Mouse (Mus musculus) cerebellum, postnatal 10 days (tissue): ENCODE measurements at regions not wholly inside any gene's neighbourhood (a gene's known extent, or its start where the extent isn't known, plus 50 kb on each side); places are given as distances from the start of the nearest gene placed in this dataset.

Source experiments
- DNase-seq, 2 experiments: peaks; one replicate each; pipeline ENCODE4 v3.0.0; 2021; ENCODE audit warnings: mixed read lengths in 2 of 2

DNA sequence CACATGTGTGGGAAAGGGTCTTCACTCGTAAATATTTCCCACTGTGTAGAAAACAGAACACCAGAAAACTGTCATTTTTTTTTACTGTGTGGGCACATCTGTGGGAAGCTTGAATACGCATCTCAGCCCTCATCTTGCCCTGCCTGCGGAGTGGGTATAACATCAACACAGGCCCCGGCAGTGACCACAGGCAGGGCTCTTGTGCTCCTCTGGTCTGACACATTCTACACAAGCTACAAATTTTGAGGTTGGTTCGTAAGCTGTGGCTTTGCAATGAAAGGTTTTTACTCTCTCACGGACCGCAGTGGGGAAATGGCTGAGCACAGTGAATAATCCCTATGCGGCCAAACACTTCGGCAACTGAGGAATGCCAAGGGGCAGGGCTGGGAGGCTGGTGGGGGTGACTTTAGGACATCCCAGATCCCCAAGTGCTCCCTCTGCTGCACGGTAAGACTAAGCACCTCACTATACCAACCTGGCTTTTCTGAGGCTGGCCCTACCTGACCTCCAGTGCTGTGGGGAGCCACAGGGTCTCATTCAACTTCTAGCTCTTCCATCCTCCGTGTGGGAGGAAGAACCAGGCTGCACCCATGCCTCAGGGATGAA lies 422.9 kb downstream of the Cd83 start:
- DNase-seq = no peak

DNA sequence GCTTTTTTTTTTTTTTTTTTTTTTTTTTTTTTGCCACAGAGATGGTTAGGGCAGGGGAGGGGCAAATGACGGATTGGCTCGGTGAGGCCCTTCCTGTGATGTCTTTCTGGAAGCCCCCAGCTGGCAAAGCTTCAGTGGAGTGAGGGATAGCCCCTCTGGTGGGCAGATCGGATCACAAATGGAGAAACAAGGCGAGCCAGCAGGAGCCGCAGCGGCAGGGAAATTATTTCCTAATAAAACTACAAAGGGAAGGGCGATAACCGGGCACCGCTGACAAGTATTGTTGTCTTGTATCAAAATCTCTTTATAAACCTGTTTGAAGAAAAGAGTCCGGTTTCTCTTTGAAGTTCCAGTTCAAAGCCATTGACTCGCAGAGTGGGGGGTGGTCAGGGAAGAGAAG lies 424.5 kb downstream of the Cd83 start:
- DNase-seq = peak; percentile 70 to 72

DNA sequence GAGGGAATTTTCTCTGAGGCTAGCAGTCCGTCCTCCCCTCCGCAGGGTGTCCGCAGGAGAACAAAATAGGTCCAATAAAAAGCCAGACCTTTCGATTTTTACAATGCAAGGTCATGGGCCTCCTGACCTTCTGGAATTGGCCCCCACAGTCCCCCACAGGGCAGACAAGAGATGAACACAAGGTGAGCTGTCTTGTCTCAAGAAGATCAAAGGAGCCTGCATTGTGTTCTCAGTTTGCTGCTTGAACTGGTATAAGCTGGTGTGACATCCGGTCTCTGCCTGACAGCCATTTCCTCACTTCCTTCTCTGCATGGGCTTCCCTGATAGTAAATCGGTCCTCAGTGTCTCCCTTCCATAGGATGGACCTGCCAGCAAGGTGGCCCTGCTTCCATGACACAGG lies 425.5 kb downstream of the Cd83 start:
- no peak for DNase-seq

DNA sequence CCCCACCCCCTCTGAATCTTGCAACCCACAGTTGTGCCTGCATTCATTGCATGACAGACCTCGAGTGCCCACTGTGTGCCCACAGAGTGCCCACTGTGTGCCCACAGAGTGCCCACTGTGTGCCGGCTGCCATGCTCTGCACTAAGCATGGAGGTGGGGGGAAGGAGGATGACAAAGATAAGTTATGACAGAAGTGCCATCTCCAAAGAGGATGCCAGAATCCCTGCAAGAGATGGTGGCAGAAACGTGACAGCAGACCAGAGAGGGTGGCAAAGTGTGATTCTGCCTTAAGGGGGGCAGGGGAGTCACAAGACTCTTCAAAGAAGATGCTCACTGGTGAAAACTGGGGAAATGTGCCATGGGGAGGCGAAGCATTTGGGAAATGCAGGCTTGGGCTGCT lies 427.8 kb downstream of the Cd83 start:
- DNase-seq = peak; percentile 61 to 72

DNA sequence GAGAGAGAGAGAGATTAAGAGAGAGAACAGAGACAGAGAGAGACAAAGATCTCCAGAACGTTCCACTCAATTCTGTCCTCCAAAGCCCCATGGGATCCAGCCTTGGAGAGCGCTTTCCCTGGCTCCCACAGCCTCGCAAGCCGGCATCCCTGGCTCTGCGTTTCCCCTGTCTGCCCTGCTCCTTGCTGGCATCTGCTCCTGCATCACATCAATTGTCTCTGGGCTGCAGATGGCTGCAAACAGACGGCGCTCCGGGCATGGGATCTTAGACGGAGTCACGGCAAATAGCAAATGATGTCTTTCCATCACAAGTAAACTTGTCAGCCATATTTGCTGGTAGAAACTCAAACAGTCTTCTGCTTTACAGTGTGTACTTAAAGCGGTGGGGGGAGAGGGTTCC lies 428.4 kb downstream of the Cd83 start:
- DNase-seq = peak; percentile 88 to 91

DNA sequence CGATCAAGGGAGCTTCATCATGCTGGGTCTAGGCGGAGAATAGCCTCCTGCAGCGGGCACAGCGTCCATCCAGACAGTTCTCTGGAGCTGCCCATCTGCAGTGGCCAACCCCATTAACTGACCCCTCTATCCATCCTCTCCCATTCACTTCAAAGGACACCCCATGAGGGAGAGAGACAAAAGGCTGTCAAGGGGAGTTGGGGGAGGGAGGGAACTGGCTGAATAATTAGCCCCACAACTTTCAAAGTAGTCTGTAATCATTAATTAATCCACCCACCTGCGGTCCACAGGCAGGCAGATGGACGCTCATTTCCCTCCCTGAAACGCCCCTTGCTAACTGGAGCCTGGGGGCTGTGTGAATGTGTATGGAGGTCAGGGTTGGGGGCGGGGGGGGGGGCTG lies 433.7 kb downstream of the Cd83 start:
- peak in 1 of 2 experiments; percentile 33 for DNase-seq

DNA sequence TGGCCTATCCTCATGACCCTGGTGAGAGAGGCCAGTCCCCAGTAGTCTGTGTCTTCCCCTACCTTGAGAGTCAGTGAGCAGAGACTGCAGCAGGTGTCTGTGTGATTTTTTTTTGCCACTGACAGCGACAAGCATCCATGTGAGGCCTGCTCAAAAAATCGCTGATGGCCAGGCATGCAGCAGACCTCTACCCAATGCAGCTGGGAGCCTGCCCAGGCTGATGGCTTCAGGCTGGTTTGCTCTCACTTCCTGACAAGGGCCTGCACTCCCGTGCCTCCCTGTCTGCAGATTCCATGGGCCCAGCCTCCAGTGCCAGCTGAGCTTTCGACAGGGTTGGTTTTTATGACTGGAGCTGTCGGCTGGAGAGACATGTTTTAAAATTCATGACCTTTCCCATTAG lies 437.1 kb downstream of the Cd83 start:
- peak; percentile 71 to 78 for DNase-seq

DNA sequence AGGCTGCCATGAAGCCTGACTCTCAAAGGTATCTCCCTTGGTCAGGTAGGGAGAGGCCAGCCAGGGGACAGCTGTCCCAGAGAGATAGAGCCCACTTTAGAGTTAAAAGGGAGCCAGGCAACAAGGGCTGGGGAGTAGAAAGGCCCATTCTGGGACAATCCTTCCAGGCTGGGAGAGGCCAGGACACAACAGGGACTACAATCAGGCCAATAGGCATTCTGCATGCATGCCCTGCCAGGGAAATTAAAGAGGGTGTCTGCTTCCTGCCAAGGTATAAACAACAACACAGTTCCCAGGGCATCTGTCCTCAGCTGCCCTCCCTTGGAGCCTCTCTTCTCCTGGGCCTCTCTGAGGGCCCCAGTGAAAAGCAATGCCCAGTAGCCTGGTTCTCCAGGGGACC lies 437.8 kb downstream of the Cd83 start:
- peak; percentile 66 to 73 for DNase-seq

DNA sequence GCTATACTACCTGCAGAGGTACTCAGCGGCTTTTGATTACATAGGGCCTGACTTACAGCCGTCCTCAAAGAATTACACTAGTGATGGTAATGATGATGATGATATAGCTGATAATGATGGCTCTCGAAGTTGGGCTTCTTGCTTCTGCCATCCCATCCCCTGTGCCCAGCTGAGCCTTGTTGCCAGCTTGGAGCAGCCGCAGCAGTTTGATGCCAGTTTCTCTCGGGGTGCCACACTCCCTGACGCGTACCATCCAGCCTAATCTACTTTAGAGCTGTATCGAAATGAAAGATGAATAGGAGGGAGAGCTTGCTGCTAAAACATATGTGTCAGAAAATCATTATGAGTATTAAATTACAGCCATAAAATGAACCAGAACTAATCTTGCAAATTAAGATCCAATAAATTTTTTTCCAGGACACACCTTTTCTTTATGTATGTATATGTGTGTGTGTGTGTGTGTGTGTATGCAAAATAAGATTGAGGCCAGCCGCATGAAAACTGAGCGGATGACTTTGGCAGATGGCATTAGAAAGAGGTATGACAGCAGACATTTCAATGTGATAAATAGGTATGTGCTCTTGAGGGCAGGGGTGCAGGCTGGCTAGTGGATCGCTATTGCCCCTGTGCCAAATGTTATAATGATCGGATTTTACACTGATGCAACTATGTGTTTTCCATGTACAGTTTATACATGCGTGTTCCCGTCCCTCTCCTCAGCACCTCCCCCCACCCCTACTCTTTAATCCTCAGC lies 443.3 kb downstream of the Cd83 start:
- DNase-seq = peak; percentile 73 to 85

DNA sequence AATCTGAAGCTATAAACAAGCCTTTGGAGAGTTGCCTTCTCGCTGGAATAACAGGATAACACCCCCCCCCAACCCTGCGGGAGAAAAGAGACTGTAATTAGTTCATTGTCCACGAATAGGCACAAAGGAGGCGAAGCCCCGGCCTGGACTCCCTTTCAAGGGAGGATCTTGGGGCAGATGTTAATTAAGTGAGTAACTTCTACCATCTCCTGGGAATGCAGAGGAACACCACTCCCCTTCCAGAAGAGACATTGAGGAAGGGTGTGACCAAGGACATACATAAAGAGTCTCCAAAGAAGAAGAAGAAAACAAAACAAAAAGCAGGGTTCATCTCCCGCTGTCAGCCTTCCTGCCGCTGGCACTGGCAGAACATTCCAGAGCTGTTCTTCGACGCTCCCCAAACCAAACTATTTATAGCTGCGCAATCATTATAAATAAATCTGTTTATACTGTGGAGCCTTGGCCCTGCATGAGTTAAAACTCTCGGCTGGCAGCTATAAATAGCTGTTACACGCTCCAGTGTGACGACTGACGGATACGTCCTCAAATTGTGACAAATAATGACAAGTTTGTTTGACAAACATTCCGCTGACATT lies 444.1 kb downstream of the Cd83 start:
- peak; percentile 52 to 53 for DNase-seq

DNA sequence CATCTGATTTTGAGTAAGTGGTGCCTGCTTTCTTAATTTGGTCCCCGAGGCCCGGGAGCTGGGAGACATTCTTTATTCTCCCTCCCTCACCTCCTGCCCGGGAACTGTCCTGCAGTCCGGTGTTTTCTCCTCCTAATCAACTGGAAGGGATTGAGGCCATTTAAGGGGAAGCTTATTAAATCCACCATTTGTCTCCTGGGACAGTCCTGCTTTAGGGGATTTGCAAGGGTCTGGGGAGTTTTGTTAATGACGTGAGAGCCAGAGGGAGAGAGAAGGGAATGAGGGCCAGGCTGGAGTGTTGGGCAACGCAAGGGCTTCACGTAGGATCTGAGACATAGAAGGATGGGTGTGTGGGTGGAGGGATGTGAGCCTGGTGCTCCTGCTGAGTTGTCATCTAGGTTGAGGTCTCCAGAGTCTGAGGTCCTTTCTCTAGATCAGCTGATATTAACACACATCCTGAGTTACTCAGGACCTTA lies 444.6 kb downstream of the Cd83 start:
- DNase-seq = no peak

DNA sequence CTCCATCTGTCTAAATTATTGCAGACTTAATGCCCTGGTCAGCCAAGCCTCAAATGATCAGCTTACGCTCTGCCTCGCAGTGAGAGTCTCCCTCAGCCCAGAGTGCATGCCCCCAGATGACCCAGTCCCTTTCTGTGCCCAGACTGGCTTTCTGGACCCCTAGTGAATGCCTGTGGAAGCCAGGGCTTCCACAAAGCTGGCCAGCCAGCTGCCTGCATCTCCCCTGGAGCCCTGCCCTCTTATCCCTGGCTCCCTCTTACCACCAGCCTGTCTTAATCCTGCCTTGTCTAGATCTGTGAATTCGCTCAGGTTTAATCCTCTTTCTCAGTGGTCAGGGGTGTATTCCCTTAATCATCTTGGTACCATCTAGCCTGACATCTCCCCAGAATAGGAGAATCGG lies 446.8 kb downstream of the Cd83 start:
- peak; percentile 78 to 81 for DNase-seq

DNA sequence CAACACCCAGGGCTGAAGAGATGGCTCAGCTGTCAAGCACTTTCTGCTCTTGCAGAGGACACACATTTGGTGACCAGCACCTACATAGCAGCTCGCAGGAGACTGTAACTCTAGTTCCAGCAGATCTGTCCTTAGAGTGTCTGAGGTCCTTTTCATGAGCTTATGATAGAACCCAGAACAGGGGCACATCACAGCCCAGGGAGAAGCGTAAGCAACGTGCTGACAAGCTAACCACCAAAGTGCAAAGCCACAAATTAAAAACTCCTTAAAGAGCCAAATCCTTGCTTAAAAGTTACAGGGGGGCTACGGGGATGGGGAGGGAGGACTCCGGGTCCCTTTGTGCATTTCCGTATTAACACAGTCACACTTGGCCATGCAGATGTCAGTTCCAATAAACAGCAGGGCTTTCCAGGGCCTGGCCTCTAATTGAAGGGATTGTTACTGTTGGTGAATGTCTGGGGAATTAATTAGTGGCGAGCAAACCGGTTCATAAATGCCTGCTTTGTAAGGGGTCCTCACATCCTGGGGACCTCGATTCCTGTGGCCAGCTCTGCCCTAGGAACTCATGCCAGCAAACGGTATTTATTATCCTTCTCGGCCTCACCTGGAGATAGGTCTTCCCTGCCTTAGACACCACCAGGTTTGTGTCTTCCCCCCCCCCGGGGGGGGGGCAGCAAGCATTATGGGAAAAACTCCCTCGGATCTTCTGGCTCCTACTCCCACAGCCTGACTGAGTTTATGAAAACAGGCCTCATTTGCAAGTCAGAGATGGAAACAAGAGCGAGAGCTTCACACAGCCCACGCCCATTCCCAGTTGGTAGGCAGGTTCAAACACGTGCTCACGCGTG lies 447.5 kb downstream of the Cd83 start:
- DNase-seq = no peak

DNA sequence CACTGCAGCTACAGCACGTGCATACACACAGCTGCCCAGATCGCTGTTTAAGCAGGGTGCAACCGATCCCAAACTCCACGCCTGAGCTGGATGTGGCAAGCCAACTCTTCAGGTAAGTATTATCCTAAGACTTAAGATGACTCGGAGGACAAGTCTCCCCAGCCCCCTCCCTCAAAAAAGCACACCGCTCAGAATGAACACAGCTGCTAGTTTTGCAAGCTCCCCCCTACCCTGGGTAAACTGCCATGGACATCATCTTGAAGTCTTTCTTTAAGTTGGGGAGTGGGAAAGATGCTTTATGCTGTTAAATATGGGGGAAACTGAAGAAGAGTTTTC lies 448.1 kb downstream of the Cd83 start:
- DNase-seq = no peak

DNA sequence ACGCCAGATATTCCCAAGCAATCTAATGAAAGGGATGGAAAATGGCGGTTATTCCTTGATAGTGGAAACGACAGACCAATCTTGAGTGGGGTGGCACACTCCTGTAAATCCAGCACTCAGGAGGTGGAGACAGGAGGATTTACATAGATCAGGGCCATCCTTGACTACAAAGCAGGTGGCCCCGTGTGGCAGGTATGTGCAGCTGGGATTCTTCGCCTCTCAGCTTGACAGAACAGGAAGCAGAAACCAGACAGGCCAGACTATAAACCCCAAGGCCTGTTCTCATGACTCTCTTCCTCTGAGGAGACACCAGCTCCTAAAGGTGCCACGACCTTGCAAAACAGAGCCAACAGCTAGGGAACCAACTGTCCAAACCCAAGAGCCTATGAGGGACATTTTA lies 449.7 kb downstream of the Cd83 start:
- no peak for DNase-seq

DNA sequence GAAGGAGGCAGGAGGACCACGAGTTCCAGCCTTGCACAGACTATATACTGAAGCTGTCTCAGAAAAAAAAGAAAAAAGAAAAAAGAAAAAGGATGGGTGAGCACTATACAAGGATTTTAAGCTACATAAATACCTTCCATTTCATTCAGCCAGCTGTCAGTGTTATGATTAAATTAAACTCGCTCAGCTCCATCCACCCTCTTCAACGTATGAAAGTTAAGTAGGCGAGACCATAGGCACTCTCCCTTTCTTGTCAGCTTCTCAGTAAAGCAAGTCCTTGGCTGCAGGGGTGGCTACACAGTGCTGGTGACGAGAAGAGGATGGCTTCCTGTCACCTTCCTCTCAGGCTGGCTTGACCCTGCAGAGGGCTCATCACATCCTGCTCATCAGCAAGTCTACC lies 450.7 kb downstream of the Cd83 start:
- DNase-seq = no peak

DNA sequence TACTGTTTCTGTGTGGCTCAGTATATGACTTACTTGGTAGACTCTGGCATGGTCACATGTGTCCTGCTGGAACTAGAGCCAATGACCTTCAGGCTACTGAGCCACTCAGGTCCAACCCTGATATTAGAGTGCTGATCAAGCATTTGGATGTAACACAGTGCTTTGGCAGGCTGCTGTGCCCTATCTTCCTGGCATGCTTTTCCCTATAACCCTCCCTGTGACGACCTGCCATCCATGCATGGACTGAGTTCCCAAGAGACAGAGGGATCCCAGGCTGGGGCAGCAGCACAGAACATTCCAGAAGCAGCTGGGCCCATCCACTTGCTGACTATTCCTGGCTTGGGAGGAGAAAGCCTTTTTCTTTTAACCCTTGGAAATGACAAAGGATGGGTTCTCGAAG lies 451.4 kb downstream of the Cd83 start:
- DNase-seq = no peak

DNA sequence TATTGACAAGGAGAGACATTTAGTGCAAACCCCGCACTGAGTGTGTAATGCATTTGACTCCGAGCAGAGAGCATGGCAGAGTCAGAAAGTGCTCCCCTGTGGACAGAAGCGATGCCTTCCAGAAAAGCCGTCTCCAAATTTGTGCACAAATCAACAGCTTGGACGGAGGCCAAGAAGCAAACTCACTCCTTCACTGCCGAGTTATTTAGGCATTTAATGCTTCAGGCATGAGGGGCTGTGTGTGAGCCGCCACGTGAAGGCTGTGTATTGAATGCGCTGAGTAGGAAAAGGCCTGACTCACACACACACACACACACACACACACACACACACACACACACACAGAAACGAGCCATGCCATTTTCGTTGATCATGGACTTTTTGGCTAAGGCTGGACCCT lies 453.7 kb downstream of the Cd83 start:
- DNase-seq = peak; percentile 92 to 93

DNA sequence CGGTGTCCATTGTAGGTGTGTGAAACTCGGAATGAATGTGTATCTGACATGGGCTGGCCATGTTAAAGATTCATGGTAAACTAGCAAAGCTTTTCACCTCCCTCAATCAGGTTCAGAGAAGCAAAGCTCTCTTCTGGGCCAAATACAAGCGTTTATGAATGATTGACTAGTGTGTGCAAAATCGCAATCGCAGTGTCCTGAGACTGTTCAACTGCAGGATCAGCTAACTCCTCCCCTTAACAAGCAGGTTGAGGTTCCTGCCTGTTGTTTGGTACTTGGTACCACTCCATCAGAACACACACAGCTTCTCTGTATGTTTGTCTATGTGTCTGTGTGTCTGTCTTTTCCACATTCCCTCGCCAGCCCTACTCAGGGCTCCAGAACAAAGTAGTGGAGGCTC lies 458.6 kb downstream of the Cd83 start:
- DNase-seq = no peak

DNA sequence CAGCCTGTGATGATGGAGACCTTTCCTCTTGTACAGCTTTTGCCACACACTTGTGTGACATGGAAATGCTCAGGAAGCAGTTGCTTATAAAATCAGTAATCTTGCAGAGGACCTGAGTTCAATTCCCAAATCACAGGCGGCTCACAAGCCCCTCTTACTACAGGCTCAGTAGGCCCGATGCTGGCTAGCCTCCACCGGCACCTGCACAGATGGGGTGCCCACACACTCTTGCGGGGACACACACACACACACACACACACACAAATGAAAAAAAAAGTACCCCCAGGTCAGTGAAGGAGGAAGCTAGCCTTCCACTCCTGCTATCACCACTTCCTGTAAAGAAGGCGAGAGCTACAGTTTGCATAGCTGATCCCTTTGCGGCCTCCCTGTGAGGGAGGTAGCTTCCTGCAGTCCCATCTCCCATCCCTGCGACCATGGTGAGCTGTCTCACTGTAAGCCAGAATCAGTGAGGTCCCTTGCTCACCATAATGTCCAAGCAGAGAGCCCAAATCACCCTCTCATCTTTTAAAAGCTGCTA lies 462.2 kb downstream of the Cd83 start:
- no peak for DNase-seq

DNA sequence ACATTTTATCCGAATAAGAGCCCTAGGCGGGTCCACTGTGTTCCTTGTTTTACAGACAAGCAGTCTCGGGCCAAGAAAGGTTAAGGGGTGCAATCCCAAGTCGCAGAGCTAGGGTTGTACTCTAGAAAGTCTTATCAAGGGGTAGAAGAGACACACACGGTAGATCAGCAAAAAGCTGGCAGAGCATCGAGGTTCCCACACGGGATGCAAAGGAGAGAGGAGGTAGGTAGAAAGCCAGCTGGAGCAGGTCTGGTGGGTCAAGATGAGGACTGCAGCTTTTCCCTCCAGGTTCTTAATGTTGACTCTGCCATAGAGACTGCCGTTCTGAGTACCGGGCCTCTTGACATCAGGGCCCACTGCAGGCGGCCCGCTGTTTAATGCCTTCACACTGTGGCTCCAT lies 463.3 kb downstream of the Cd83 start:
- no peak for DNase-seq

DNA sequence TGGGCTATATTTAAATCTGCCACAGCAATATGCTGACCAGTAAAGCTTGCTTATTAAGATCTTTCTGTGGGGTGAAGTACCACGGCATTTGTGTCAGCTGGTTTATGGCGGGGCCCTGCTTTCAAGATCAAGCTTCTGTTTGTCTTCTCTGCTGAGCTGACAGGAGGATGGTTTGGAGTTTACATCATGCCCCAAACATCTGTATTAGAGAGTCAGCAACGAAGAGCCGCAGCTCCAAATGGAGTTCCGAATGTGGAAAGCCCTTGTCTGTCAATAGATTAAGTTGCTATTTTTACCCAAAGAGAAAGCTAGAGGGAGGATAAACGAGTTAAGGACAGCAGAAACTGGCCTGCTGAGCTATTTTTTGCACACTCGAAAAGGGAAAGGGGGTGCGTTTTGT lies 463.8 kb downstream of the Cd83 start:
- DNase-seq = no peak

DNA sequence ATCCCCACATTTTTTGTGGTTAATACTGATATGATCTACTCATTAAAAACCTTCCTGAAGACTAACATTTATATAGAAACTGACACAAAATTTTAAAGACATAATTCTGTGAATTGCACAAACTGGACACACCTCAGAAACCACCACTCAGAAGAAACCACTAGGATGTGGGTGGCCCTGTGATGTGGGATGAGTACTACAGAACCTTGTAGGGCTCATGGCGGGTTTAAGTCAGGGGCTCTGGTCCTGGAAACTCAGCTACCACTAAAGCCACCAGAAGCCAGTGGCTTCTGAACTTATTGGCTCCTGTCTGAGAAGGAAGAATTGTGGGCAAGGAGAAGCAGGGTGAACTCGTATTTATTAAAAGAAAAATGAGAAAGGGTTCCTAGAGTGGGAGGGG lies 464.5 kb downstream of the Cd83 start:
- DNase-seq = no peak
